8 mouse cellular contexts compared by ENCODE assay signal in the genomic region with DNA sequence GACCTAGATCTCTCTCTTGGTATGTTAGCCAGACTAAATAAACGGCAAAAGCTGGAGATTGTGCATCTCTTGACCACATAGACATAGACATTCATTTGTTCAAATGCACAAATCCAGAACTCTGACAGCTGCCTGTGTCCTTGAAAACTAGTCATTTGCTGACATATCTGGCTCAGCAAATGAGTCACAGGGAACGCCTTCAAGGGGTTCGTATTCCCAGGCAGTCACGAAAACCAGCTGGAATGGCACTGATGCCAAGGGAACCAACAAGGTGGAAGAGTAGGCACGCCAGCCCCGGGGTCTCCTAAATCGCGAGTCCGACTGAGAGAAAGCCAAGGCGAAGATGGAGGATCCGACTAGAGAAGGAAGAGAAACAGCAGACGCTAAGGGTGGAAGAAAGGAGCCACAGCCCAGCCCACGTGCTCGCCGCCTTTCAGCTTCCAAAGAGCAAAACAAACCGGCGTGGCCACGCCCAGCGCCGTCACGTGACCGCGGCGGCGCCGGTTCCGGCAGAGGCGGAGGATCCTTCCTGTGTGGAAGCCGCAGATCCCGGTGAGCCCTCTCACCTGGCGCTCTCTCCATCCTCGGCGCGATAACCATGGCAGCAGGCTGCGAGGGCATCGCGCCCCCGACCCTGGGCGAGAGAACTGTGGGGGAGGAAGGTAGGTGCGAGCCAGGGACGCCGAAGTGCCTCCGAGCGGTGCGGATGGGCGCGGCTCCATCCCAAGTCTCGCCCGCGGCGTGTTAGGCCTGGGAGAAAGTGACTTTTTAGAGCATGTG. TPM values are rescaled to one million over a fixed set of nuclear protein-coding genes. Genes with fewer than 3 reads are reported as not detected.
DNase-seq lines count a peak whose midpoint lies in the region; ATAC-seq lines count a peak whose summit lies in the region.

TSS of gene Hspbap1 (plus strand) at position 498 of the 780 bp plus-strand sequence.

- H3K4me3 ChIP-seq in embryonic facial prominence, embryonic 11.5 days (ENCODE audit: low read depth, low read length): peak within 1 kb of the TSS; percentile 86
- peak within 1 kb of the TSS; percentile 75 for H3K4me3 ChIP-seq in limb, embryonic 10.5 days
- peak within 1 kb of the TSS; percentile 80 for H3K4me3 ChIP-seq in midbrain, embryonic 12.5 days

- H3K9ac ChIP-seq in embryonic facial prominence, embryonic 11.5 days (replicated peaks; ENCODE audit: low read length): peak within 1 kb of the TSS; percentile 90
- peak within 1 kb of the TSS; percentile 94 for H3K9ac ChIP-seq in midbrain, embryonic 12.5 days (replicated peaks)

- H3K27ac ChIP-seq in embryonic facial prominence, embryonic 11.5 days (replicated peaks; ENCODE audit: low read depth, low read length): 0 out of 2 replicates have a peak within 1 kb of the TSS, but pooled peaks have one; percentile 52
- peak within 1 kb of the TSS; percentile 93 for H3K27ac ChIP-seq in limb, embryonic 10.5 days
- peak within 1 kb of the TSS; percentile 83 for H3K27ac ChIP-seq in midbrain, embryonic 12.5 days (replicated peaks)

- peak; percentile 95 for DNase-seq in 3134 (ENCODE audit: extremely low read depth, insufficient read length, low spot score)
- DNase-seq in adrenal gland, postnatal 25 days: peak; percentile 92
- peak; percentile 90 for DNase-seq in embryonic facial prominence, embryonic 11.5 days (ENCODE audit: low spot score)
- DNase-seq in heart, adult 11 months: peak; percentile 99
- peak; percentile 94 for DNase-seq in kidney, adult 18-20 months
- peak; percentile 94 for DNase-seq in limb, embryonic 10.5 days (ENCODE audit: low spot score)
- peak; percentile 89 for DNase-seq in skeletal muscle tissue, adult 2 months (ENCODE audit: low read depth, low spot score)

- ATAC-seq in embryonic facial prominence, embryonic 11.5 days (replicated peaks; ENCODE audit: insufficient number of reproducible peaks, low FRiP score, low TSS enrichment, low read depth): peak; percentile 45
- ATAC-seq in midbrain, embryonic 12.5 days (ENCODE audit: low FRiP score, low read depth): peak; percentile 76

- no peaks in the 10 kb centered on the region for H3K9me3 ChIP-seq in embryonic facial prominence, embryonic 11.5 days (replicated peaks; ENCODE audit: control insufficient read depth, low read length)
- no peaks in the 10 kb centered on the region for H3K9me3 ChIP-seq in limb, embryonic 10.5 days (replicated peaks)
- H3K9me3 ChIP-seq in midbrain, embryonic 12.5 days: no peaks in the 10 kb centered on the region

- WGBS in embryonic facial prominence, embryonic 11.5 days: under 1% methylated on average over 51 of the region's 51 CpGs
- under 1% methylated on average over 51 of the region's 51 CpGs for WGBS in limb, embryonic 10.5 days
- WGBS in midbrain, embryonic 12.5 days: under 1% methylated on average over 51 of the region's 51 CpGs

- no peaks in the 10 kb centered on the region for H3K36me3 ChIP-seq in embryonic facial prominence, embryonic 11.5 days (replicated peaks; ENCODE audit: control insufficient read depth, insufficient read depth, low read depth, low read length)
- H3K36me3 ChIP-seq in limb, embryonic 10.5 days: peaks cover 9% of the 10 kb centered on the region; the same call in 1 of the 2 replicates
- no peaks in the 10 kb centered on the region for H3K36me3 ChIP-seq in midbrain, embryonic 12.5 days

- peaks cover 2% of the 10 kb centered on the region; the same call in 1 of the 2 replicates for H3K4me1 ChIP-seq in embryonic facial prominence, embryonic 11.5 days (ENCODE audit: control insufficient read depth, insufficient read depth, low read length)
- H3K4me1 ChIP-seq in limb, embryonic 10.5 days: peaks cover 38% of the 10 kb centered on the region
- peaks cover 31% of the 10 kb centered on the region for H3K4me1 ChIP-seq in midbrain, embryonic 12.5 days

- no peaks in the 10 kb centered on the region for H3K27me3 ChIP-seq in embryonic facial prominence, embryonic 11.5 days (ENCODE audit: control insufficient read depth, insufficient read depth, low read length)
- no peaks in the 10 kb centered on the region for H3K27me3 ChIP-seq in limb, embryonic 10.5 days (ENCODE audit: low read depth, poor library complexity, severe bottlenecking)
- no peaks in the 10 kb centered on the region for H3K27me3 ChIP-seq in midbrain, embryonic 12.5 days

- H3K4me2 ChIP-seq in embryonic facial prominence, embryonic 11.5 days (ENCODE audit: low read depth, low read length): peak within 1 kb of the TSS; percentile 70
- H3K4me2 ChIP-seq in midbrain, embryonic 12.5 days (replicated peaks): peak within 1 kb of the TSS; percentile 88

RNA-seq across cellular contexts. Expression of gene Hspbap1, which starts in this region (rescaled TPM):
- 5.2 and 8.0 TPM in 2 replicates for total RNA-seq in adrenal gland, postnatal 25 days (2021)
- polyA plus RNA-seq in embryonic facial prominence, embryonic 11.5 days (2014; fragmentation: Nextera tagmentation; extraction: Ambion mirVana): 26.9 and 27.4 TPM in 2 replicates
- 27.1 and 34.4 TPM in 2 replicates for polyA plus RNA-seq in limb, embryonic 10.5 days (2016; fragmentation: Nextera tagmentation; extraction: Ambion mirVana)
- polyA plus RNA-seq in midbrain, embryonic 12.5 days (2016; fragmentation: Nextera tagmentation; extraction: Ambion mirVana): 20.9 and 21.9 TPM in 2 replicates

Comparison
In these comparisons a context has a peak if more than half of its experiments do, and no peak if none do; other contexts are left out.
1. Peak in every context shown above with its lines: DNase-seq, ATAC-seq, H3K4me3 ChIP-seq and H3K27ac ChIP-seq.